Mouse (Mus musculus): ENCODE results near the gene Pde3a. TPM values are rescaled to one million over a fixed set of nuclear protein-coding genes. Genes with fewer than 3 reads are reported as not detected.

Gene Pde3a
- polyA plus RNA-seq, 1 experiment from 2014 or later, result 4.0 TPM

GRCm38 (mm10) chr6:141335878-141336277, 86.8 kb downstream of the Pde3a start:
- ATAC-seq (ENCODE audit: low FRiP score, low TSS enrichment), result peak; percentile 63; the same call in 1 of the 2 replicates
- H3K27me3 ChIP-seq (ENCODE audit: control insufficient read depth, insufficient read depth, low read length), result no peaks in the 10 kb centered on the region
- H3K4me1 ChIP-seq (replicated peaks; ENCODE audit: control insufficient read depth, insufficient read depth), result no peaks in the 10 kb centered on the region
- TF ChIP-seq EP300 (optimal IDR thresholded peaks at IDR 0.05) (no peak), CTCF (IDR thresholded peaks at IDR 0.05; ENCODE audit: low read depth) (no peak)
- DNase-seq (ENCODE audit: low spot score), result no peak
- H3K4me3 ChIP-seq (ENCODE audit: low read depth, low read length), result no peak overlapping the region
- H3K36me3 ChIP-seq (ENCODE audit: control insufficient read depth, insufficient read depth, low read length), result no peaks in the 10 kb centered on the region
- 72% methylated on average over 1 of the region's 1 CpGs for WGBS
- H3K9ac ChIP-seq (ENCODE audit: low read length), result no peak overlapping the region
- H3K4me2 ChIP-seq (replicated peaks; ENCODE audit: low read depth), result no peak overlapping the region
- no peak overlapping the region for H3K27ac ChIP-seq (replicated peaks)
- no peaks in the 10 kb centered on the region for H3K9me3 ChIP-seq (ENCODE audit: control insufficient read depth, low read length)

GRCm38 (mm10) chr6:141336438-141336837, 87.4 kb downstream of the Pde3a start:
- H3K36me3 ChIP-seq (ENCODE audit: control insufficient read depth, insufficient read depth, low read length), result no peaks in the 10 kb centered on the region
- no peak overlapping the region for H3K27ac ChIP-seq (replicated peaks)
- no peaks in the 10 kb centered on the region for H3K27me3 ChIP-seq (ENCODE audit: control insufficient read depth, insufficient read depth, low read length)
- DNase-seq (ENCODE audit: low spot score) (no peak), ATAC-seq (ENCODE audit: low FRiP score, low TSS enrichment) (no peak)
- H3K4me1 ChIP-seq (replicated peaks; ENCODE audit: control insufficient read depth, insufficient read depth), result no peaks in the 10 kb centered on the region
- no peak overlapping the region for H3K9ac ChIP-seq (ENCODE audit: low read length)
- 65% methylated on average over 4 of the region's 4 CpGs for WGBS
- TF ChIP-seq EP300 (optimal IDR thresholded peaks at IDR 0.05), result no peak
- H3K9me3 ChIP-seq (ENCODE audit: control insufficient read depth, low read length), result no peaks in the 10 kb centered on the region
- H3K4me2 ChIP-seq (replicated peaks; ENCODE audit: low read depth), result no peak overlapping the region
- H3K4me3 ChIP-seq (ENCODE audit: low read depth, low read length), result no peak overlapping the region

GRCm38 (mm10) chr6:141337673-141338072, 88.6 kb downstream of the Pde3a start:
- no peak for ATAC-seq (ENCODE audit: low FRiP score, low TSS enrichment)
- no peaks in the 10 kb centered on the region for H3K27me3 ChIP-seq (ENCODE audit: control insufficient read depth, insufficient read depth, low read length)
- no peaks in the 10 kb centered on the region for H3K36me3 ChIP-seq (ENCODE audit: control insufficient read depth, insufficient read depth, low read length)
- no peak overlapping the region for H3K4me3 ChIP-seq (ENCODE audit: low read depth, low read length)
- no peak overlapping the region for H3K9ac ChIP-seq (ENCODE audit: low read length)
- no peaks in the 10 kb centered on the region for H3K9me3 ChIP-seq (ENCODE audit: control insufficient read depth, low read length)
- WGBS, result 59% methylated on average over 8 of the region's 8 CpGs
- H3K4me2 ChIP-seq (replicated peaks; ENCODE audit: low read depth), result no peak overlapping the region
- no peaks in the 10 kb centered on the region for H3K4me1 ChIP-seq (replicated peaks; ENCODE audit: control insufficient read depth, insufficient read depth)
- no peak overlapping the region for H3K27ac ChIP-seq (replicated peaks)
- DNase-seq (ENCODE audit: low spot score), result peak; percentile 23
- TF ChIP-seq CTCF (IDR thresholded peaks at IDR 0.05; ENCODE audit: low read depth), result peak; percentile 66
- TF ChIP-seq EP300 (optimal IDR thresholded peaks at IDR 0.05), result no peak

GRCm38 (mm10) chr6:141341385-141341784, 92.3 kb downstream of the Pde3a start:
- no peak for ATAC-seq (ENCODE audit: low FRiP score, low TSS enrichment)
- no peak for TF ChIP-seq EP300 (optimal IDR thresholded peaks at IDR 0.05)
- no peak for TF ChIP-seq CTCF (IDR thresholded peaks at IDR 0.05; ENCODE audit: low read depth)
- no peak for DNase-seq (ENCODE audit: low spot score)
- Histone ChIP-seq H3K36me3 (ENCODE audit: control insufficient read depth, insufficient read depth, low read length) (no peaks in the 10 kb centered on the region), H3K9me3 (ENCODE audit: control insufficient read depth, low read length) (no peaks in the 10 kb centered on the region), H3K4me3 (ENCODE audit: low read depth, low read length) (no peak overlapping the region), H3K27me3 (ENCODE audit: control insufficient read depth, insufficient read depth, low read length) (no peaks in the 10 kb centered on the region), H3K27ac (replicated peaks) (no peak overlapping the region), H3K4me2 (replicated peaks; ENCODE audit: low read depth) (no peak overlapping the region), H3K4me1 (replicated peaks; ENCODE audit: control insufficient read depth, insufficient read depth) (no peaks in the 10 kb centered on the region), H3K9ac (ENCODE audit: low read length) (no peak overlapping the region)
- 43% methylated on average over 2 of the region's 2 CpGs for WGBS

- DNase-seq (ENCODE audit: low spot score) (no peak), ATAC-seq (ENCODE audit: low FRiP score, low TSS enrichment) (no peak)
- H3K4me2 ChIP-seq (replicated peaks; ENCODE audit: low read depth), result no peak overlapping the region
- no peaks in the 10 kb centered on the region for H3K36me3 ChIP-seq (ENCODE audit: control insufficient read depth, insufficient read depth, low read length)
- H3K4me1 ChIP-seq (replicated peaks; ENCODE audit: control insufficient read depth, insufficient read depth), result no peaks in the 10 kb centered on the region
- no peak overlapping the region for H3K9ac ChIP-seq (ENCODE audit: low read length)
- H3K4me3 ChIP-seq (ENCODE audit: low read depth, low read length), result no peak overlapping the region
- no peak for TF ChIP-seq CTCF (IDR thresholded peaks at IDR 0.05; ENCODE audit: low read depth)
- no peak for TF ChIP-seq EP300 (optimal IDR thresholded peaks at IDR 0.05)
- H3K27ac ChIP-seq (replicated peaks), result no peak overlapping the region
- WGBS, result 37% methylated on average over 4 of the region's 4 CpGs
- no peaks in the 10 kb centered on the region for H3K27me3 ChIP-seq (ENCODE audit: control insufficient read depth, insufficient read depth, low read length)
- no peaks in the 10 kb centered on the region for H3K9me3 ChIP-seq (ENCODE audit: control insufficient read depth, low read length)
Measured at GRCm38 (mm10) chr6:141347870-141348269, 98.8 kb downstream of the Pde3a start.

GRCm38 (mm10) chr6:141348542-141348941, 99.5 kb downstream of the Pde3a start:
- Histone ChIP-seq H3K4me1 (replicated peaks; ENCODE audit: control insufficient read depth, insufficient read depth) (no peaks in the 10 kb centered on the region), H3K27ac (replicated peaks) (no peak overlapping the region), H3K27me3 (ENCODE audit: control insufficient read depth, insufficient read depth, low read length) (no peaks in the 10 kb centered on the region), H3K9ac (ENCODE audit: low read length) (no peak overlapping the region), H3K36me3 (ENCODE audit: control insufficient read depth, insufficient read depth, low read length) (no peaks in the 10 kb centered on the region), H3K9me3 (ENCODE audit: control insufficient read depth, low read length) (no peaks in the 10 kb centered on the region), H3K4me3 (ENCODE audit: low read depth, low read length) (no peak overlapping the region), H3K4me2 (replicated peaks; ENCODE audit: low read depth) (no peak overlapping the region)
- TF ChIP-seq EP300 (optimal IDR thresholded peaks at IDR 0.05) (no peak), CTCF (IDR thresholded peaks at IDR 0.05; ENCODE audit: low read depth) (no peak)
- ATAC-seq (ENCODE audit: low FRiP score, low TSS enrichment) (no peak), DNase-seq (ENCODE audit: low spot score) (no peak)
- WGBS, result 65% methylated on average over 9 of the region's 9 CpGs

Measured in stomach, postnatal 0 days (tissue).